Mouse (Mus musculus): ENCODE measurements around the gene Ampd2.

Ampd2 gene

GRCm38 (mm10) chr3:108067370-108067934 lies 19.0 kb downstream of the Ampd2 start:
- DNase-seq: no peak

- no peak for DNase-seq
These were observed 20.9 kb downstream of the Ampd2 start for GRCm38 (mm10) chr3:108065551-108065950.

GRCm38 (mm10) chr3:108064672-108065071 lies 21.8 kb downstream of the Ampd2 start:
- no peak for DNase-seq

GRCm38 (mm10) chr3:108062648-108063047 lies 23.8 kb downstream of the Ampd2 start:
- DNase-seq: no peak

GRCm38 (mm10) chr3:108061420-108061819 lies 25.0 kb downstream of the Ampd2 start:
- peak; percentile 36 to 54 for DNase-seq

GRCm38 (mm10) chr3:108050493-108050892 lies 36.0 kb downstream of the Ampd2 start:
- no peak for DNase-seq

GRCm38 (mm10) chr3:108048306-108048705 lies 38.1 kb downstream of the Ampd2 start:
- no peak for DNase-seq

GRCm38 (mm10) chr3:108046944-108047655 lies 39.4 kb downstream of the Ampd2 start:
- DNase-seq: no peak

- DNase-seq: peak; percentile 82 to 89
These were observed 41.9 kb downstream of the Ampd2 start, which contains the start of gene Gstm4 for GRCm38 (mm10) chr3:108044394-108045140. TSS of gene Gstm4 (minus strand) at chr3:108044894.

GRCm38 (mm10) chr3:108033156-108033555 lies 53.3 kb downstream of the Ampd2 start:
- DNase-seq: no peak

GRCm38 (mm10) chr3:108032113-108032512 lies 54.3 kb downstream of the Ampd2 start:
- no peak for DNase-seq

GRCm38 (mm10) chr3:108028641-108029365 lies 57.6 kb downstream of the Ampd2 start:
- DNase-seq: no peak

- DNase-seq: no peak
These were observed 59.9 kb downstream of the Ampd2 start for GRCm38 (mm10) chr3:108026597-108026996.

- no peak for DNase-seq
These were observed 60.4 kb downstream of the Ampd2 start for GRCm38 (mm10) chr3:108026049-108026448.

GRCm38 (mm10) chr3:108025318-108025717 lies 61.1 kb downstream of the Ampd2 start:
- no peak for DNase-seq
